Mouse (Mus musculus): Measurements from ENCODE around the gene Cdh4. TPM values are rescaled to one million over a fixed set of nuclear protein-coding genes. Genes with fewer than 3 reads are reported as not detected.
A peak's percentile ranks its signal among the peaks of the same experiment; 100 is the strongest.

The Cdh4 gene
- total RNA-seq, 2 experiments from 2014 or later, result 12.5 to 16.1 TPM

- peak in 1 of 2 experiments; percentile 28 for DNase-seq (ENCODE audit: low spot score in 2 of 2)
These were observed 144.2 kb downstream of the Cdh4 start for GRCm38 (mm10) chr2:179586436-179586835.

GRCm38 (mm10) chr2:179587069-179587468, 144.8 kb downstream of the Cdh4 start:
- DNase-seq (ENCODE audit: low spot score in 2 of 2), result no peak

GRCm38 (mm10) chr2:179591661-179592060, 149.4 kb downstream of the Cdh4 start:
- DNase-seq (ENCODE audit: low spot score in 2 of 2), result no peak

GRCm38 (mm10) chr2:179595013-179595412, 152.8 kb downstream of the Cdh4 start:
- no peak for DNase-seq (ENCODE audit: low spot score in 2 of 2)

GRCm38 (mm10) chr2:179598886-179599285, 156.7 kb downstream of the Cdh4 start:
- DNase-seq (ENCODE audit: low spot score in 2 of 2), result peak in 1 of 2 experiments; percentile 26

GRCm38 (mm10) chr2:179599886-179600285, 157.7 kb downstream of the Cdh4 start:
- no peak for DNase-seq (ENCODE audit: low spot score in 2 of 2)

- DNase-seq (ENCODE audit: low spot score in 2 of 2), result no peak
These were observed 158.1 kb downstream of the Cdh4 start for GRCm38 (mm10) chr2:179600347-179600746.

GRCm38 (mm10) chr2:179601167-179601566, 158.9 kb downstream of the Cdh4 start:
- DNase-seq (ENCODE audit: low spot score in 2 of 2), result no peak

GRCm38 (mm10) chr2:179604746-179605145, 162.5 kb downstream of the Cdh4 start:
- no peak for DNase-seq (ENCODE audit: low spot score in 2 of 2)

- peak in 1 of 2 experiments; percentile 47 for DNase-seq (ENCODE audit: low spot score in 2 of 2)
These were observed 163.0 kb downstream of the Cdh4 start for GRCm38 (mm10) chr2:179605255-179605654.

- DNase-seq (ENCODE audit: low spot score in 2 of 2), result no peak
These were observed 164.1 kb downstream of the Cdh4 start for GRCm38 (mm10) chr2:179606341-179606740.

- no peak for DNase-seq (ENCODE audit: low spot score in 2 of 2)
These were observed 173.7 kb downstream of the Cdh4 start for GRCm38 (mm10) chr2:179615906-179616305.

- DNase-seq (ENCODE audit: low spot score in 2 of 2), result no peak
These were observed 181.6 kb downstream of the Cdh4 start for GRCm38 (mm10) chr2:179623643-179624473.

- no peak for DNase-seq (ENCODE audit: low spot score in 2 of 2)
These were observed 185.3 kb downstream of the Cdh4 start for GRCm38 (mm10) chr2:179627563-179627962.

- DNase-seq (ENCODE audit: low spot score in 2 of 2), result no peak
These were observed 188.5 kb downstream of the Cdh4 start for GRCm38 (mm10) chr2:179630720-179631119.

- DNase-seq (ENCODE audit: low spot score in 2 of 2), result no peak
These were observed 198.5 kb downstream of the Cdh4 start for GRCm38 (mm10) chr2:179640576-179641301.

- no peak for DNase-seq (ENCODE audit: low spot score in 2 of 2)
These were observed 206.5 kb downstream of the Cdh4 start for GRCm38 (mm10) chr2:179648573-179649263.

GRCm38 (mm10) chr2:179649370-179649769, 207.1 kb downstream of the Cdh4 start:
- no peak for DNase-seq (ENCODE audit: low spot score in 2 of 2)

- no peak for DNase-seq (ENCODE audit: low spot score in 2 of 2)
These were observed 207.9 kb downstream of the Cdh4 start for GRCm38 (mm10) chr2:179650168-179650567.

GRCm38 (mm10) chr2:179655506-179655905, 213.3 kb downstream of the Cdh4 start:
- no peak for DNase-seq (ENCODE audit: low spot score in 2 of 2)

- DNase-seq (ENCODE audit: low spot score in 2 of 2), result no peak
These were observed 217.0 kb downstream of the Cdh4 start for GRCm38 (mm10) chr2:179659254-179659653.

Data from layer of hippocampus, postnatal 14 days (tissue).